Mouse (Mus musculus): ENCODE data around the gene Fam19a5.

GRCm38 (mm10) chr15:87590975-87591374, 46.9 kb downstream of the Fam19a5 start:
- TF ChIP-seq CTCF (IDR thresholded peaks at IDR 0.05; ENCODE audit: low read depth) (no peak), EP300 (IDR thresholded peaks at IDR 0.05; ENCODE audit: low read depth) (no peak)
